Mouse (Mus musculus) stomach, postnatal 0 days (tissue): ENCODE measurements around the gene Ankrd23. TPM values are rescaled to one million over a fixed set of nuclear protein-coding genes. Genes with fewer than 3 reads are reported as not detected.
A peak's percentile ranks its signal among the peaks of the same experiment; 100 is the strongest.

Source experiments
- ATAC-seq: fragments of 200-750 bp; cut with Nextera tagmentation; 2 replicates; pipeline ENCODE4 v1.8.0; 2017; ENCODE audit not compliant: low FRiP score, low TSS enrichment
- DNase-seq: peaks from one replicate; pipeline ENCODE4 v3.0.0-alpha.2; 2016; ENCODE audit warnings: low spot score
- H3K27ac ChIP-seq: fragments of 300-500 bp; sonication (generic); replicated peaks from 2 replicates; pipeline ENCODE4 v1.5.1; 2014; ENCODE audit warnings: mild to moderate bottlenecking, control low read depth
- H3K27me3 ChIP-seq: fragments of 300-500 bp; sonication (generic); 2 replicates; pipeline ENCODE4 v1.6.1; 2014; ENCODE audit warnings: low read length; ENCODE audit not compliant: control insufficient read depth, insufficient read depth
- H3K36me3 ChIP-seq: fragments of 300-500 bp; sonication (generic); 2 replicates; pipeline ENCODE4 v1.6.1; 2014; ENCODE audit warnings: low read length, mixed read lengths; ENCODE audit not compliant: control insufficient read depth, insufficient read depth
- H3K4me1 ChIP-seq: fragments of 300-500 bp; sonication (generic); replicated peaks from 2 replicates; pipeline ENCODE4 v1.6.1; 2014; ENCODE audit warnings: antibody characterized with exemption; ENCODE audit not compliant: control insufficient read depth, insufficient read depth
- H3K4me2 ChIP-seq: fragments of 300-500 bp; sonication (generic); replicated peaks from 2 replicates; pipeline ENCODE4 v1.6.1; 2014; ENCODE audit warnings: low read depth, mild to moderate bottlenecking, control low read depth, moderate library complexity
- H3K4me3 ChIP-seq: fragments of 300-500 bp; sonication (generic); 2 replicates; pipeline ENCODE4 v1.5.1; 2014; ENCODE audit warnings: low read depth, low read length, control low read depth
- H3K9ac ChIP-seq: fragments of 300-500 bp; sonication (generic); 2 replicates; pipeline ENCODE4 v1.6.1; 2014; ENCODE audit warnings: mild to moderate bottlenecking, low read length, control low read depth, mixed read lengths
- H3K9me3 ChIP-seq: fragments of 300-500 bp; sonication (generic); 2 replicates; pipeline ENCODE4 v1.6.1; 2016; ENCODE audit warnings: low read length; ENCODE audit not compliant: control insufficient read depth
- CTCF ChIP-seq: IDR thresholded peaks from 2 replicates; pipeline ENCODE4 v1.5.1; 2016; ENCODE audit warnings: antibody characterized with exemption, low read depth, mild to moderate bottlenecking, moderate library complexity
- EP300 ChIP-seq: optimal IDR thresholded peaks from 2 replicates; pipeline ENCODE3; 2016; ENCODE audit warnings: antibody characterized with exemption
- WGBS: fragments of 180-500 bp; shearing (Covaris S2); extraction: QIAGEN DNeasy Blood & Tissue Kit; methylation state at CpG from one replicate; pipeline ENCODE4 v1.1.7; 2014; 5-methylcytosine and 5-hydroxymethylcytosine counted together
- polyA plus RNA-seq: library from polyadenylated mRNA; unstranded; fragments of >200 nt; fragmentation: Nextera tagmentation; extraction: Ambion mirVana; gene quantifications from 2 replicates; pipeline ENCODE4 v1.2.1, GENCODE M21; 2015

Ankrd23 gene
- polyA plus RNA-seq, 1 experiment from 2014 or later, result 6.1 TPM

DNA sequence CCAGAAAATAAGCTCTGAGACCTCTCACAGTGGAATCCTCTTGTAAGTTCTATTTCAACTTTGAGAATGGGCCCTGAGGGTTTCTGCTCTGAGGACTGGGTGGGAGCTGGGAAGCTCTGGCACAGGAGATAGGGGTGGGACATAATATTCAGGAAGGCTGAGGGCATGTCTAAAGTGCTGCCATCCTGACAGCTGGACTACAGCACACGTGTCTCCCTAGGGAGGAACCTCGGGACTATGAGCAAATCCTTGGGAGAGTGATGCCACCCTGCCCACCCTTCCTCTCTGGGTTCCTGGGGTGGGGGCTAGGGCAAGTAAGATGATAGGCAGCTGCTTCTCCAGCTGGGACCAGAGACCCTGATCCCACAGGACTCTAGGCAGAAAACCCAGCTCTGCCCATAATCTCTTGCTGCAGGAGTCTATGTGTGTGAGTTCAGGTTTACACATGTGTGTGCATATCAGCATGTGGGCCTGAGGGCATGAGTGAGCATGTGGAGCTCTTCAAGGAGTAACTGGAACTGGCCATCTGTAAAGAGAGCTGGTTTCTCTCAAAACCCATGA, 35.5 kb upstream of the Ankrd23 start:
- Histone ChIP-seq H3K27me3 (no peaks in the 10 kb centered on the region), H3K27ac (peak overlapping the region; percentile 66; the same call in 1 of the 2 replicates)

GRCm38 (mm10) chr1:36571627-36572026, 34.9 kb upstream of the Ankrd23 start:
- Histone ChIP-seq H3K27me3 (no peaks in the 10 kb centered on the region), H3K27ac (no peak overlapping the region), H3K9me3 (no peaks in the 10 kb centered on the region), H3K36me3 (no peaks in the 10 kb centered on the region), H3K4me2 (no peak overlapping the region), H3K4me1 (peaks cover 21% of the 10 kb centered on the region), H3K9ac (no peak overlapping the region), H3K4me3 (no peak overlapping the region)
- DNase-seq (no peak), ATAC-seq (no peak)
- WGBS, result 52% methylated on average over 6 of the region's 6 CpGs
- no peak for TF ChIP-seq CTCF
- no peak for TF ChIP-seq EP300

More for the DNA sequence above, 35.5 kb upstream of the Ankrd23 start:
- ATAC-seq (no peak), DNase-seq (no peak)
- no peaks in the 10 kb centered on the region for H3K36me3 ChIP-seq
- no peaks in the 10 kb centered on the region for H3K9me3 ChIP-seq
- H3K4me2 ChIP-seq, result no peak overlapping the region
- 53% methylated on average over 2 of the region's 2 CpGs for WGBS
- peaks cover 27% of the 10 kb centered on the region for H3K4me1 ChIP-seq
- H3K9ac ChIP-seq, result no peak overlapping the region
- H3K4me3 ChIP-seq, result no peak overlapping the region
- TF ChIP-seq EP300 (no peak), CTCF (no peak)

DNA sequence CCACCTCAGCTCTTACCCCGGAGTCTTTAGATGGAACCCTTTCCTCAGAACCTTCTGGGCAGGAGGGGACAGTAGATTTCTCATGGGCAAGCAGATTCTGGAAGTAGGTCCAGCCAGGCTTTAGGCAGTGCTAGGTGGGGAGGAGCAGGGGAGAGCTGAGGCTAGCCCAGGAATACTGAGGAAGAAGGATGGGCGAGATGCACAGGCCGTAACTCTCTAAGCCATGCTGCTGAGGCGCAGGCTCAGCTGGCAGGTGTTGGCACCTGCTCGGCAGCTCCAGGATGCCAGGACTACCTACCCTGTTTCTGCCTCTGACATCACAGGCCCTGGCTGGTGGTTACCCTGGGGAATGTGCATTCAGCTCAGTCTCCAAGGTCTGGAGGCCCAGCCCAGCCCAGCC, 33.6 kb upstream of the Ankrd23 start:
- peak overlapping the region; percentile 71; the same call in 1 of the 2 replicates for H3K27ac ChIP-seq
- WGBS, result 84% methylated on average over 5 of the region's 5 CpGs
- TF ChIP-seq CTCF (no peak), EP300 (no peak)

DNA sequence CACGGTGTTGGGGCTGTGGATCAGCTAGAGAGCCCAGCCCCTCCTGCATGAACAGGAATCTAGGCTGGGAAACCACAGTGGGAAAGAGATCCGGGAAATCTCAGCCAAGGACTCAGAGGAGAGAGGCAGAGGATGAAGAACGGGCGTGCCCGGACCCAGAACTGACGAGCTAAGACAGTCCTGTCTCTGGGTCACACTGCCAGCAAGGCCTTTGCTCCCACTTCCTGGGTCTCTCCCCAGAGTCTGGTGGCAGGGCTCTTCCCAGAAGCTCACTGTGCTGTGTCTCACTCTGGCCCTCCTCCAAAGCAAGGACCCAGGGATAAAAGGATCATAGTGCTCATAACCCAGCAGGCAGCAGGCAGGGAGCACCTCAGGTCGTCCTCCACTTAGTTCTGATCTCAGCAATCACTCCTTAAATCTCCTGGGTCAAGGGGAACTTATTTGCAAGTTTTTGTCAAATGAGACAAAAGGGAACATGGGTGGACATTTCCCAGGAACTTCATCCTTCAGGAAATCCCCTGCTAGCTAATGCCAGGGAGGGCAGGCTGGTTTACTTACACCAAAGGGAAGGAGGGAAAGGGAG, 33.1 kb upstream of the Ankrd23 start:
- DNase-seq (no peak), ATAC-seq (no peak)
- no peak for TF ChIP-seq CTCF
- TF ChIP-seq EP300, result no peak
- H3K27ac ChIP-seq, result peak overlapping the region; percentile 71
- H3K4me3 ChIP-seq, result no peak overlapping the region
- peak overlapping the region; percentile 27; the same call in 1 of the 2 replicates for H3K9ac ChIP-seq
- WGBS, result 18% methylated on average over 6 of the region's 7 CpGs
- no peaks in the 10 kb centered on the region for H3K27me3 ChIP-seq
- H3K4me2 ChIP-seq, result 0 out of 2 replicates have a peak overlapping the region, but pooled peaks have one; percentile 3
- no peaks in the 10 kb centered on the region for H3K36me3 ChIP-seq
- H3K9me3 ChIP-seq, result no peaks in the 10 kb centered on the region
- H3K4me1 ChIP-seq, result peaks cover 21% of the 10 kb centered on the region

More for the DNA sequence above, 33.6 kb upstream of the Ankrd23 start:
- H3K4me1 ChIP-seq, result peaks cover 21% of the 10 kb centered on the region
- H3K4me3 ChIP-seq, result no peak overlapping the region
- H3K36me3 ChIP-seq, result no peaks in the 10 kb centered on the region
- H3K27me3 ChIP-seq, result no peaks in the 10 kb centered on the region
- no peaks in the 10 kb centered on the region for H3K9me3 ChIP-seq
- H3K9ac ChIP-seq, result no peak overlapping the region
- no peak overlapping the region for H3K4me2 ChIP-seq
- DNase-seq (no peak), ATAC-seq (no peak)

- no peak for ATAC-seq
Observed at GRCm38 (mm10) chr1:36568776-36569175, 32.1 kb upstream of the Ankrd23 start.

More at GRCm38 (mm10) chr1:36568776-36569175, 32.1 kb upstream of the Ankrd23 start:
- TF ChIP-seq CTCF, result no peak
- no peak for TF ChIP-seq EP300
- no peaks in the 10 kb centered on the region for H3K36me3 ChIP-seq
- H3K27me3 ChIP-seq, result no peaks in the 10 kb centered on the region
- no peak overlapping the region for H3K4me2 ChIP-seq
- H3K4me3 ChIP-seq, result no peak overlapping the region
- H3K9me3 ChIP-seq, result no peaks in the 10 kb centered on the region
- WGBS, result 43% methylated on average over 4 of the region's 4 CpGs
- peak overlapping the region; percentile 71 for H3K27ac ChIP-seq
- H3K9ac ChIP-seq, result no peak overlapping the region
- H3K4me1 ChIP-seq, result peaks cover 17% of the 10 kb centered on the region
- no peak for DNase-seq
